Mouse (Mus musculus) retina, postnatal 1 day (tissue): Measurements from ENCODE around the gene Gm20605.
"Not testable (repeated sequence)": the region's sequence is repeated elsewhere in the genome, so short reads cannot be mapped to it uniquely, and the experiment has no call there.

Experiments used
- DNase-seq: peaks from one replicate; pipeline ENCODE4 v3.0.0-alpha.2; 2012

The Gm20605 gene

GRCm38 (mm10) chr5:137613550-137613949 lies 15.4 kb upstream of the Gm20605 start, which contains the start of gene Pcolce:
TSS of gene Pcolce (minus strand) at chr5:137613784.
- DNase-seq: no peak

GRCm38 (mm10) chr5:137614921-137615320 lies 14.1 kb upstream of the Gm20605 start:
- not testable (repeated sequence) for DNase-seq

- no peak for DNase-seq
These were observed 13.6 kb upstream of the Gm20605 start for GRCm38 (mm10) chr5:137615347-137615746.

GRCm38 (mm10) chr5:137623937-137624530 lies 4.9 kb upstream of the Gm20605 start:
- no peak for DNase-seq

GRCm38 (mm10) chr5:137627991-137628390 lies 984 bp upstream of the Gm20605 start:
- no peak for DNase-seq

- DNase-seq: no peak
These were observed 339 bp downstream of the Gm20605 start for GRCm38 (mm10) chr5:137629306-137629721.

- DNase-seq: no peak
These were observed 1.1 kb downstream of the Gm20605 start for GRCm38 (mm10) chr5:137629906-137630545.

GRCm38 (mm10) chr5:137630602-137631001 lies 1.6 kb downstream of the Gm20605 start:
- no peak for DNase-seq

- no peak for DNase-seq
These were observed 2.2 kb downstream of the Gm20605 start for GRCm38 (mm10) chr5:137631171-137631570.

GRCm38 (mm10) chr5:137631591-137631990 lies 2.6 kb downstream of the Gm20605 start:
- DNase-seq: no peak

GRCm38 (mm10) chr5:137633397-137634084 lies 4.6 kb downstream of the Gm20605 start:
- no peak for DNase-seq

GRCm38 (mm10) chr5:137639472-137639871 lies 10.5 kb downstream of the Gm20605 start:
- DNase-seq: no peak

- no peak for DNase-seq
These were observed 12.1 kb downstream of the Gm20605 start, which contains the start of gene Sap25 for GRCm38 (mm10) chr5:137641054-137641453. TSS of gene Sap25 (plus strand) at chr5:137641334.

- no peak for DNase-seq
These were observed 13.9 kb downstream of the Gm20605 start for GRCm38 (mm10) chr5:137642886-137643285.

- no peak for DNase-seq
These were observed 15.5 kb downstream of the Gm20605 start for GRCm38 (mm10) chr5:137644484-137644883.

GRCm38 (mm10) chr5:137645091-137645651 lies 16.2 kb downstream of the Gm20605 start:
- peak; percentile 41 for DNase-seq

GRCm38 (mm10) chr5:137645652-137646091 lies 16.7 kb downstream of the Gm20605 start, which contains the start of gene Irs3:
TSS of gene Irs3 (minus strand) at chr5:137645714.
- DNase-seq: no peak

GRCm38 (mm10) chr5:137647827-137648601 lies 19.0 kb downstream of the Gm20605 start:
- DNase-seq: no peak

- DNase-seq: no peak
These were observed 20.3 kb downstream of the Gm20605 start for GRCm38 (mm10) chr5:137649251-137649650.

- DNase-seq: no peak
These were observed 20.9 kb downstream of the Gm20605 start for GRCm38 (mm10) chr5:137649669-137650571.

GRCm38 (mm10) chr5:137652474-137652873 lies 23.5 kb downstream of the Gm20605 start:
- peak; percentile 92 for DNase-seq
